ENCODE assay signal across 8 mouse cellular contexts in genomic region chrX:110814151-110814571, GRCm38 (mm10). TPM values are rescaled to one million over a fixed set of nuclear protein-coding genes. Genes with fewer than 3 reads are reported as not detected.
DNase-seq lines count a peak whose midpoint lies in the region; ATAC-seq and TF ChIP-seq lines count a peak whose summit lies in the region.

Pou3f4 (plus strand) TSS chrX:110814280.

- peaks cover 26% of the 10 kb centered on the region; the same call in 1 of the 2 replicates for H3K27me3 ChIP-seq in forebrain, embryonic 10.5 days (ENCODE audit: poor library complexity, severe bottlenecking)
- H3K27me3 ChIP-seq in hindbrain, embryonic 15.5 days, result no peaks in the 10 kb centered on the region
- no peaks in the 10 kb centered on the region for H3K27me3 ChIP-seq in midbrain, embryonic 13.5 days
- no peaks in the 10 kb centered on the region for H3K27me3 ChIP-seq in testis, adult 2 months (ENCODE audit: control insufficient read depth, insufficient read depth, low read length)

- WGBS in forebrain, embryonic 10.5 days, result 16% methylated on average over 20 of the region's 20 CpGs
- WGBS in hindbrain, embryonic 15.5 days, result 13% methylated on average over 20 of the region's 20 CpGs
- 14% methylated on average over 20 of the region's 20 CpGs for WGBS in midbrain, embryonic 13.5 days

- peak within 1 kb of the TSS; percentile 57 for H3K4me2 ChIP-seq in hindbrain, embryonic 15.5 days
- H3K4me2 ChIP-seq in midbrain, embryonic 13.5 days (replicated peaks), result peak within 1 kb of the TSS; percentile 58

- H3K9ac ChIP-seq in hindbrain, embryonic 15.5 days, result peak within 1 kb of the TSS; percentile 50
- H3K9ac ChIP-seq in midbrain, embryonic 13.5 days (replicated peaks), result peak within 1 kb of the TSS; percentile 87

- H3K36me3 ChIP-seq in forebrain, embryonic 10.5 days (replicated peaks), result no peaks in the 10 kb centered on the region
- no peaks in the 10 kb centered on the region for H3K36me3 ChIP-seq in hindbrain, embryonic 15.5 days
- H3K36me3 ChIP-seq in midbrain, embryonic 13.5 days, result no peaks in the 10 kb centered on the region
- H3K36me3 ChIP-seq in testis, adult 2 months (ENCODE audit: control insufficient read depth, insufficient read depth, low read length), result no peaks in the 10 kb centered on the region

- H3K9me3 ChIP-seq in forebrain, embryonic 10.5 days, result no peaks in the 10 kb centered on the region
- no peaks in the 10 kb centered on the region for H3K9me3 ChIP-seq in hindbrain, embryonic 15.5 days
- H3K9me3 ChIP-seq in midbrain, embryonic 13.5 days, result no peaks in the 10 kb centered on the region

- H3K27ac ChIP-seq in forebrain, embryonic 10.5 days, result peak within 1 kb of the TSS; percentile 84
- H3K27ac ChIP-seq in hindbrain, embryonic 15.5 days (replicated peaks), result peak within 1 kb of the TSS; percentile 88
- peak within 1 kb of the TSS; percentile 92 for H3K27ac ChIP-seq in midbrain, embryonic 13.5 days
- H3K27ac ChIP-seq in testis, adult 2 months (ENCODE audit: control insufficient read depth, insufficient read depth, low read depth, low read length), result no peak within 1 kb of the TSS

- no peak for TF ChIP-seq POLR2A in testis, adult 2 months (IDR thresholded peaks at IDR 0.05; ENCODE audit: control insufficient read depth, low read depth, low read length)

- no peak for TF ChIP-seq CTCF in testis, adult 2 months (IDR thresholded peaks at IDR 0.05; ENCODE audit: control insufficient read depth, insufficient read depth, insufficient replicate concordance, low read depth, low read length)

- H3K4me3 ChIP-seq in forebrain, embryonic 10.5 days, result peak within 1 kb of the TSS; percentile 60
- peak within 1 kb of the TSS; percentile 60 for H3K4me3 ChIP-seq in hindbrain, embryonic 15.5 days
- H3K4me3 ChIP-seq in midbrain, embryonic 13.5 days (replicated peaks), result peak within 1 kb of the TSS; percentile 64
- H3K4me3 ChIP-seq in testis, adult 2 months (ENCODE audit: control insufficient read depth, low read depth, low read length), result peak within 1 kb of the TSS; percentile 44

- H3K4me1 ChIP-seq in forebrain, embryonic 10.5 days, result peaks cover 26% of the 10 kb centered on the region
- H3K4me1 ChIP-seq in hindbrain, embryonic 15.5 days (replicated peaks), result 0 out of 2 replicates have a peak, but pooled peaks cover 3% of the 10 kb centered on the region
- H3K4me1 ChIP-seq in midbrain, embryonic 13.5 days (replicated peaks), result no peaks in the 10 kb centered on the region; the same call in 1 of the 2 replicates
- H3K4me1 ChIP-seq in testis, adult 2 months (ENCODE audit: control insufficient read depth, insufficient read depth, low read length), result peaks cover 11% of the 10 kb centered on the region

- peak; percentile 94 for ATAC-seq in hindbrain, embryonic 15.5 days (ENCODE audit: low FRiP score, low read depth)
- peak; percentile 94 for ATAC-seq in midbrain, embryonic 13.5 days

- peak; percentile 47 for DNase-seq in ES-CJ7 (ENCODE audit: low read depth, low spot score)
- peak; percentile 85 for DNase-seq in brain, embryonic 18.5 days (ENCODE audit: low read depth, low spot score)
- DNase-seq in forebrain, embryonic 10.5 days (ENCODE audit: extremely low spot score, low spot score), result peak; percentile 69
- peak; percentile 49 to 76 for DNase-seq in left cerebral cortex, adult 8-10 months (ENCODE audit: low spot score in 2 of 2)
- DNase-seq in B cell, adult 2 months, result no peak

RNA-seq across cellular contexts. Expression of gene Pou3f4, which starts in this region (rescaled TPM):
- polyA plus RNA-seq in forebrain, embryonic 10.5 days (2016; fragmentation: Nextera tagmentation; extraction: Ambion mirVana), result 5.1 and 6.0 TPM in 2 replicates
- 7.7 and 14.6 TPM in 2 replicates for polyA plus RNA-seq in hindbrain, embryonic 15.5 days (2015; fragmentation: Nextera tagmentation; extraction: Ambion mirVana)
- 10 to 100 TPM in 2 of 4 experiments, 1 to 10 TPM in 2; 8.5 to 11.1 (median 9.9) TPM for total RNA-seq in left cerebral cortex, adult 8-10 months (2022)
- 45.8 and 47.2 TPM in 2 replicates for polyA plus RNA-seq in midbrain, embryonic 13.5 days (2015; fragmentation: Nextera tagmentation; extraction: Ambion mirVana)
- not detected in 2 replicates for polyA plus RNA-seq in testis, adult 2 months (2012; rRNA removed)

Comparison
In these comparisons a context has a peak if more than half of its experiments do, and no peak if none do; other contexts are left out.
1. DNase-seq: peak in ES-CJ7 (single experiment), brain, embryonic 18.5 days (single experiment), forebrain, embryonic 10.5 days (single experiment) and left cerebral cortex, adult 8-10 months (2 of 2); none in B cell, adult 2 months (0 of 2).
2. Peak in every context shown above with its lines, with median percentiles within 50 percentile points of each other: H3K4me3 ChIP-seq.